Mouse (Mus musculus) embryonic facial prominence, embryonic 12.5 days (tissue): ENCODE measurements around the gene Atic. TPM values are rescaled to one million over a fixed set of nuclear protein-coding genes. Genes with fewer than 3 reads are reported as not detected.
A peak's percentile ranks its signal among the peaks of the same experiment; 100 is the strongest.

Experiments used
- ATAC-seq: fragments of 200-750 bp; cut with Nextera tagmentation; 2 replicates; pipeline ENCODE4 v1.8.0; 2017; ENCODE audit not compliant: insufficient number of reproducible peaks, insufficient read depth, low FRiP score, low TSS enrichment
- H3K27ac ChIP-seq: fragments of 300-500 bp; sonication (generic); 2 replicates; pipeline ENCODE4 v1.5.1; 2016; ENCODE audit warnings: mild to moderate bottlenecking
- H3K27me3 ChIP-seq: fragments of 300-500 bp; sonication (generic); 2 replicates; pipeline ENCODE4 v1.6.1; 2016; ENCODE audit warnings: mild to moderate bottlenecking, moderate library complexity
- H3K36me3 ChIP-seq: fragments of 300-500 bp; sonication (generic); 2 replicates; pipeline ENCODE4 v1.6.1; 2016; ENCODE audit warnings: mild to moderate bottlenecking
- H3K4me1 ChIP-seq: fragments of 300-500 bp; sonication (generic); 2 replicates; pipeline ENCODE4 v1.6.1; 2016
- H3K4me2 ChIP-seq: fragments of 300-500 bp; sonication (generic); replicated peaks from 2 replicates; pipeline ENCODE4 v1.6.1; 2016; ENCODE audit warnings: mild to moderate bottlenecking, moderate library complexity
- H3K4me3 ChIP-seq: fragments of 300-500 bp; sonication (generic); 2 replicates; pipeline ENCODE4 v1.5.1; 2016; ENCODE audit warnings: mild to moderate bottlenecking
- H3K9ac ChIP-seq: fragments of 300-500 bp; sonication (generic); 2 replicates; pipeline ENCODE4 v1.6.1; 2016; ENCODE audit warnings: mild to moderate bottlenecking, moderate library complexity
- H3K9me3 ChIP-seq: fragments of 300-500 bp; sonication (generic); 2 replicates; pipeline ENCODE4 v1.6.1; 2016; ENCODE audit warnings: mild to moderate bottlenecking, moderate library complexity
- WGBS: fragments of 180-500 bp; shearing (Covaris S2); methylation state at CpG from one replicate; pipeline ENCODE4 v1.1.7; 2016; 5-methylcytosine and 5-hydroxymethylcytosine counted together
- polyA plus RNA-seq: library from polyadenylated mRNA; unstranded; fragments of >200 nt; fragmentation: Nextera tagmentation; extraction: Ambion mirVana; gene quantifications from 2 replicates; pipeline ENCODE4 v1.2.1, GENCODE M21; 2016

Atic gene
- 57.8 and 65.3 TPM in 2 replicates for polyA plus RNA-seq

GRCm38 (mm10) chr1:71556688-71557612 is at the start of gene Atic:
TSS of gene Atic (plus strand) at chr1:71557150.
- peak; percentile 96 for ATAC-seq
- peak within 1 kb of the TSS; percentile 89 for H3K4me2 ChIP-seq
- H3K27me3 ChIP-seq = no peaks in the 10 kb centered on the region
- H3K27ac ChIP-seq = peak within 1 kb of the TSS; percentile 79
- peak within 1 kb of the TSS; percentile 84 for H3K9ac ChIP-seq
- H3K36me3 ChIP-seq = peaks cover 24% of the 10 kb centered on the region
- H3K4me1 ChIP-seq = peaks cover 9% of the 10 kb centered on the region
- peak within 1 kb of the TSS; percentile 70 for H3K4me3 ChIP-seq
- under 1% methylated on average over 53 of the region's 55 CpGs for WGBS
- H3K9me3 ChIP-seq = peaks cover 6% of the 10 kb centered on the region; the same call in 1 of the 2 replicates

GRCm38 (mm10) chr1:71507251-71507650 is 49.7 kb upstream of the Atic start:
- H3K9me3 ChIP-seq = no peaks in the 10 kb centered on the region
- H3K36me3 ChIP-seq = no peaks in the 10 kb centered on the region
- no peak overlapping the region for H3K9ac ChIP-seq
- no peak overlapping the region for H3K27ac ChIP-seq
- H3K27me3 ChIP-seq = no peaks in the 10 kb centered on the region
- peak; percentile 75; the same call in 1 of the 2 replicates for ATAC-seq
- WGBS = 5% methylated on average over 9 of the region's 9 CpGs
- 0 out of 2 replicates have a peak, but pooled peaks cover 3% of the 10 kb centered on the region for H3K4me1 ChIP-seq
- H3K4me2 ChIP-seq = peak overlapping the region; percentile 29; the same call in 1 of the 2 replicates
- no peak overlapping the region for H3K4me3 ChIP-seq

- H3K9ac ChIP-seq = no peak overlapping the region
- no peaks in the 10 kb centered on the region for H3K27me3 ChIP-seq
- WGBS = 94% methylated on average over 4 of the region's 4 CpGs
- H3K9me3 ChIP-seq = no peaks in the 10 kb centered on the region
- no peak overlapping the region for H3K4me3 ChIP-seq
- no peak overlapping the region for H3K27ac ChIP-seq
- H3K4me1 ChIP-seq = no peaks in the 10 kb centered on the region
- ATAC-seq = no peak
- H3K4me2 ChIP-seq = no peak overlapping the region
- no peaks in the 10 kb centered on the region for H3K36me3 ChIP-seq
Observed at GRCm38 (mm10) chr1:71515041-71515440, 41.9 kb upstream of the Atic start.

GRCm38 (mm10) chr1:71528808-71529648 is 27.9 kb upstream of the Atic start:
- Histone ChIP-seq H3K4me3 (no peak overlapping the region), H3K4me2 (no peak overlapping the region), H3K9me3 (no peaks in the 10 kb centered on the region), H3K9ac (no peak overlapping the region), H3K4me1 (no peaks in the 10 kb centered on the region), H3K27me3 (no peaks in the 10 kb centered on the region), H3K36me3 (no peaks in the 10 kb centered on the region), H3K27ac (no peak overlapping the region)
- ATAC-seq = no peak
- 76% methylated on average over 18 of the region's 18 CpGs for WGBS

GRCm38 (mm10) chr1:71530779-71531178 is 26.2 kb upstream of the Atic start:
- Histone ChIP-seq H3K4me3 (no peak overlapping the region), H3K36me3 (no peaks in the 10 kb centered on the region), H3K9me3 (no peaks in the 10 kb centered on the region), H3K4me1 (no peaks in the 10 kb centered on the region), H3K9ac (no peak overlapping the region), H3K4me2 (no peak overlapping the region), H3K27me3 (no peaks in the 10 kb centered on the region), H3K27ac (no peak overlapping the region)
- ATAC-seq = no peak
- 82% methylated on average over 2 of the region's 2 CpGs for WGBS

- H3K4me1 ChIP-seq = no peaks in the 10 kb centered on the region
- H3K9me3 ChIP-seq = no peaks in the 10 kb centered on the region
- ATAC-seq = no peak
- H3K4me3 ChIP-seq = no peak overlapping the region
- no peaks in the 10 kb centered on the region for H3K36me3 ChIP-seq
- H3K4me2 ChIP-seq = no peak overlapping the region
- no peak overlapping the region for H3K9ac ChIP-seq
- no peak overlapping the region for H3K27ac ChIP-seq
- WGBS = 24% methylated on average over 7 of the region's 7 CpGs
- H3K27me3 ChIP-seq = no peaks in the 10 kb centered on the region
Observed at GRCm38 (mm10) chr1:71531653-71532052, 25.3 kb upstream of the Atic start.

GRCm38 (mm10) chr1:71539641-71540040 is 17.3 kb upstream of the Atic start:
- Histone ChIP-seq H3K4me1 (no peaks in the 10 kb centered on the region), H3K4me3 (no peak overlapping the region), H3K27me3 (no peaks in the 10 kb centered on the region), H3K4me2 (no peak overlapping the region), H3K27ac (no peak overlapping the region), H3K9me3 (no peaks in the 10 kb centered on the region), H3K36me3 (no peaks in the 10 kb centered on the region), H3K9ac (no peak overlapping the region)
- no peak for ATAC-seq
- WGBS = 77% methylated on average over 4 of the region's 4 CpGs

GRCm38 (mm10) chr1:71540437-71540836 is 16.5 kb upstream of the Atic start:
- H3K36me3 ChIP-seq = no peaks in the 10 kb centered on the region
- H3K9ac ChIP-seq = no peak overlapping the region
- 90% methylated on average over 3 of the region's 3 CpGs for WGBS

GRCm38 (mm10) chr1:71550626-71551195 is 6.2 kb upstream of the Atic start:
- H3K4me3 ChIP-seq = no peak overlapping the region
- 81% methylated on average over 10 of the region's 10 CpGs for WGBS
- H3K27ac ChIP-seq = no peak overlapping the region
- H3K27me3 ChIP-seq = no peaks in the 10 kb centered on the region
- no peak for ATAC-seq
- H3K4me1 ChIP-seq = no peaks in the 10 kb centered on the region
- H3K36me3 ChIP-seq = no peaks in the 10 kb centered on the region
- H3K9ac ChIP-seq = no peak overlapping the region
- H3K9me3 ChIP-seq = no peaks in the 10 kb centered on the region
- no peak overlapping the region for H3K4me2 ChIP-seq

More at GRCm38 (mm10) chr1:71540437-71540836, 16.5 kb upstream of the Atic start:
- no peak overlapping the region for H3K4me3 ChIP-seq
- no peak for ATAC-seq
- H3K9me3 ChIP-seq = no peaks in the 10 kb centered on the region
- H3K4me1 ChIP-seq = no peaks in the 10 kb centered on the region
- no peak overlapping the region for H3K27ac ChIP-seq
- no peak overlapping the region for H3K4me2 ChIP-seq
- no peaks in the 10 kb centered on the region for H3K27me3 ChIP-seq

- Histone ChIP-seq H3K4me1 (peaks cover 9% of the 10 kb centered on the region), H3K4me2 (no peak overlapping the region), H3K9me3 (peaks cover 6% of the 10 kb centered on the region; the same call in 1 of the 2 replicates), H3K27me3 (no peaks in the 10 kb centered on the region), H3K36me3 (peaks cover 45% of the 10 kb centered on the region), H3K9ac (no peak overlapping the region), H3K27ac (no peak overlapping the region), H3K4me3 (no peak overlapping the region)
- no peak for ATAC-seq
- WGBS = 92% methylated on average over 4 of the region's 4 CpGs
Observed at GRCm38 (mm10) chr1:71560626-71561025, 3.7 kb downstream of the Atic start.

- peaks cover 6% of the 10 kb centered on the region; the same call in 1 of the 2 replicates for H3K9me3 ChIP-seq
- no peaks in the 10 kb centered on the region for H3K4me1 ChIP-seq
- H3K27me3 ChIP-seq = no peaks in the 10 kb centered on the region
- no peak for ATAC-seq
- no peak overlapping the region for H3K4me3 ChIP-seq
- H3K27ac ChIP-seq = no peak overlapping the region
- 93% methylated on average over 7 of the region's 7 CpGs for WGBS
- H3K9ac ChIP-seq = no peak overlapping the region
- peaks cover 77% of the 10 kb centered on the region for H3K36me3 ChIP-seq
- H3K4me2 ChIP-seq = no peak overlapping the region
Observed at GRCm38 (mm10) chr1:71564291-71564690, 7.3 kb downstream of the Atic start.
